Mouse (Mus musculus) G1E (cell line): ENCODE results near the gene Ndufb8. TPM values are rescaled to one million over a fixed set of nuclear protein-coding genes. Genes with fewer than 3 reads are reported as not detected.

Source experiments
- ATAC-seq: 2 replicates; pipeline ENCODE4 v1.8.0; 2016; ENCODE audit warnings: mild to moderate bottlenecking; ENCODE audit not compliant: insufficient number of reproducible peaks, poor library complexity, low FRiP score, severe bottlenecking; ENCODE audit errors: extremely low read depth
- DNase-seq: peaks from one replicate; pipeline ENCODE4 v3.0.0; 2012; ENCODE audit warnings: low spot score
- H3K27me3 ChIP-seq: 2 replicates; pipeline ENCODE4 v1.6.1; 2012; ENCODE audit warnings: mild to moderate bottlenecking, low read length, inconsistent platforms; ENCODE audit not compliant: insufficient read depth
- H3K36me3 ChIP-seq: replicated peaks from 2 replicates; pipeline ENCODE3; 2012; ENCODE audit warnings: mild to moderate bottlenecking, inconsistent platforms
- H3K4me1 ChIP-seq: 2 replicates; pipeline ENCODE4 v1.6.1; 2012; ENCODE audit warnings: low read depth, low read length, inconsistent platforms, mixed read lengths; ENCODE audit not compliant: insufficient read depth
- H3K4me3 ChIP-seq: 2 replicates; pipeline ENCODE4 v1.5.1; 2012; ENCODE audit warnings: low read depth, mild to moderate bottlenecking, inconsistent platforms, low read length, moderate library complexity, mixed read lengths
- H3K9me3 ChIP-seq: replicated peaks from 2 replicates; pipeline ENCODE4 v1.6.1; 2012; ENCODE audit warnings: inconsistent platforms
- CTCF ChIP-seq: IDR thresholded peaks from 2 replicates; pipeline ENCODE4 v1.5.1; 2012; ENCODE audit warnings: low read depth, low read length, inconsistent platforms, mixed read lengths
- GATA1 ChIP-seq: IDR thresholded peaks from 2 replicates; pipeline ENCODE4 v1.6.1; 2012; ENCODE audit warnings: borderline replicate concordance, low read length, inconsistent platforms, mixed read lengths
- GATA2 ChIP-seq: IDR thresholded peaks from 2 replicates; pipeline ENCODE4 v1.6.1; 2012; ENCODE audit warnings: low read depth, low read length, inconsistent platforms, borderline replicate concordance
- POLR2AphosphoS5 ChIP-seq: IDR thresholded peaks from 2 replicates; pipeline ENCODE4 v1.6.1; 2012; ENCODE audit warnings: low read depth, low read length, inconsistent platforms; ENCODE audit not compliant: insufficient replicate concordance
- TAL1 ChIP-seq: conservative IDR thresholded peaks from 2 replicates; pipeline ENCODE4 v1.6.1; 2012; ENCODE audit warnings: low read depth, low read length, inconsistent platforms, mixed read lengths
- polyA plus RNA-seq: library from polyadenylated mRNA; stranded (reverse); fragments of >175 nt; gene quantifications from 2 replicates; pipeline ENCODE4 v1.2.3, GENCODE M21; 2012
- total RNA-seq, 2 experiments: library from RNA; stranded (forward) in 1 of 2; stranded (reverse) in 1 of 2; fragments of 200-1000 nt in 1 of 2; fragments of >200 nt in 1 of 2; fragmentation: Nextera tagmentation in 1 of 2; gene quantifications; 2 replicates each; pipeline ENCODE4 v1.2.3; 2014 to 2017

Ndufb8 gene
- total and polyA plus RNA-seq, 3 experiments: 136 to 362 (median 238) TPM

DNA sequence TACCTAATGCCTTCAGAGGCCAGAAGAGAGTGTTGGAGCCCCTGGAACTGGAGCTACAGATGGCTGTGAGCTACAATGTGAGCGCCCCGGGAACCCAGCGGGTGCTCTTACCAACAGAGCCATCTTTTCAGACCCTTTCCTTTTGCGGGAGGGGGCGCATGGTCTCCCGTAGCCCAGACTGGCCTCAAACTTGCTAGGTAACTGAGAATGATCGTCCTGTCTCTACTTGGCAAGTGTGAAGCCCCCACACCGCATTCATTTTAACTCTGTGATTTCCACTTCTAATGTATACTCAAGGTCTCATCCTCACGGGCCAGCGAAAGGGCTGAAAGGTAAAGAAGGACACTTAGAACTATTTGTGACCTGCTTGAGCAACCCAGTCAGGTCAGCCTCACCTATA, 10.9 kb downstream of the Ndufb8 start:
- Histone ChIP-seq H3K4me1 (0 out of 2 replicates have a peak, but pooled peaks cover 3% of the 10 kb centered on the region), H3K9me3 (peaks cover 7% of the 10 kb centered on the region), H3K36me3 (peaks cover 34% of the 10 kb centered on the region), H3K4me3 (no peak overlapping the region), H3K27me3 (peaks cover 6% of the 10 kb centered on the region; the same call in 1 of the 2 replicates)
- TF ChIP-seq TAL1: no peak
- no peak for TF ChIP-seq GATA2
- TF ChIP-seq CTCF: no peak
- no peak for TF ChIP-seq POLR2AphosphoS5
- no peak for TF ChIP-seq GATA1
- ATAC-seq (no peak), DNase-seq (no peak)

DNA sequence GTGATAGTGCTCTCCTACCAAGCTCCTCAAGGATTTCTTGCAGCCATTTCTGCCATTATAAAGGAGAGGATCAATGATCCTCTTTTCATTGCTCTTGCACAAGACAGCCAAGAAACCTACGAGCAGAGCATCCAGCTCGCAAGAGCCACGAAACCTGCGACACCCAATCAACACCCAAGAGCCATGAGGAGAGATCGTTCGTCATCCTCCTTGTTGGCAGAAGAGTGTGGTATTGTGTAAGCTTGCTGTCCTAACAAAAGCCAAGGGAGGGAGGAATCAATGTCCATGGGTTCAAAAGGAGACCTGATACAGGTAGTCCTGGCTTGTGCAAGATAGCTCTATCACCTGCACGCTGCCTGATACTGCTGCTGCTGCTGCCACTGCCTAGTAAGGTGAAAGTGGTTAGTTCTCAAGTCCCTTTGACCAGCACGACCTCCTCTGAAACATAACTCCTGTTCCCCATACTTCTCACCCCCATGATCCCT, 12.5 kb downstream of the Ndufb8 start:
- Histone ChIP-seq H3K4me1 (0 out of 2 replicates have a peak, but pooled peaks cover 3% of the 10 kb centered on the region), H3K36me3 (peaks cover 18% of the 10 kb centered on the region), H3K4me3 (no peak overlapping the region), H3K9me3 (peaks cover 7% of the 10 kb centered on the region), H3K27me3 (peaks cover 6% of the 10 kb centered on the region; the same call in 1 of the 2 replicates)
- DNase-seq (no peak), ATAC-seq (no peak)
- TF ChIP-seq GATA1: no peak
- no peak for TF ChIP-seq GATA2
- TF ChIP-seq CTCF: no peak
- no peak for TF ChIP-seq TAL1
- no peak for TF ChIP-seq POLR2AphosphoS5

DNA sequence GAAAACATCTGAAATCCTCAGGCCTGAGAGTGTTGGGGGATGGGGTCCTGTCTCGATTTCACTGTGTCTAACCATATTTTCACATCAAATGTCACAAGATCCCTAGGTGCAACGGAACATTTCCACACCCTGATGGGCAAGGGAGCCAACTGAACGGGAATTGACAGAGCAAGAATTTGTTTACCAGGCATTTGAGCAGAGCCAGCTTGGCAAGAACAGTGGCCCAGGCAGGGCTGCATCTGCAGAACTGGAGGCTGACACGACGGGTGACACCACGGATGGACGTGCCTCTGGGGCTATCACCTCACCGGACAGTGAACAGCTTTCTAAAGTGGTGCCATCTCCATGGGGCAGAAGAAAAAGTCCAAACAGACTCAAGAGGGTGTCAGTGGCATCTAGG, 17.8 kb downstream of the Ndufb8 start:
- H3K9me3 ChIP-seq: peaks cover 7% of the 10 kb centered on the region
- no peaks in the 10 kb centered on the region for H3K36me3 ChIP-seq
- H3K4me3 ChIP-seq: no peak overlapping the region
- no peaks in the 10 kb centered on the region for H3K4me1 ChIP-seq
- TF ChIP-seq POLR2AphosphoS5: no peak
- TF ChIP-seq GATA1: no peak
- TF ChIP-seq GATA2: no peak
- TF ChIP-seq TAL1: no peak
- TF ChIP-seq CTCF: no peak
- peaks cover 26% of the 10 kb centered on the region for H3K27me3 ChIP-seq
- ATAC-seq (no peak), DNase-seq (no peak)

DNA sequence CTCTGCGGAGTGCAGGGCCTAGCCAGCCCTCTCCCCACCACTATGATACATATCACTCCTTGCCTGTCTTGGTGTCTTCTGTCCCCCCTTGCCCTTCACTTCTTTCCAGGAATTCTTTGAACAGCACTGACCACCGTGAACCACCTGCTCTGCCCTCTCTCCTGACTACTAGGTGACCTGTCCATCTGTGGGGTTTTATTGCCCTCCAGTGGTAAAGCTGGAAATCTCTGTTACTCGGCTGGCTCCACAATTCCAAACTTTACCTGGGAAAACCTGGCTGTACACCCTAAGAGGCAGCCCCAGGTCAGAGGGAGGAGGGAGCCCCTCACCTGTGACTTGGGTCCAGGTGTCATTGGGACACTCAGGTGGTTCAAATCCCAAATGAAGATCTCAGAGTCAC, 19.9 kb downstream of the Ndufb8 start:
- no peak for ATAC-seq
- Histone ChIP-seq H3K36me3 (no peaks in the 10 kb centered on the region), H3K4me1 (no peaks in the 10 kb centered on the region), H3K9me3 (peaks cover 4% of the 10 kb centered on the region; the same call in 1 of the 2 replicates), H3K27me3 (peaks cover 30% of the 10 kb centered on the region), H3K4me3 (no peak overlapping the region)
- TF ChIP-seq CTCF (no peak), GATA1 (no peak), GATA2 (no peak), TAL1 (no peak), POLR2AphosphoS5 (no peak)
- DNase-seq: no peak

DNA sequence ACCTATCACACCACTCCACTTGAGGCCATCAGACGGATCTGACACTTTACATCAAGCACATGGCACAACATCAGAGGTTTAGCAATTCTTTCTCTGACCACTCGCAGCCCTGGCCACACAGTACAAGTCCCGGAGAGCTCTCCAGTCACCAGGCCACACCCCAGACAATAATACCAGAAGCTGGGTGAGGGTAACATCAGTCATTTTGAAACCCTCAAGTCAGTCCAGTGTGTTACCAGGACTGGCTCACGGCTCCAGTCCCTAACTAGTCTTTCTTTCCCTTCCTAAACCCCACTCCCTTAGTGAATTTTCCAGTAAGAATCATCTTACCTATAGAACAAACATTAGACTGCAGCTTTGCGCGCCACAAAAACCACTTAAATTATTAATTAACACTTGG, 25.2 kb downstream of the Ndufb8 start:
- H3K4me1 ChIP-seq: no peaks in the 10 kb centered on the region
- no peaks in the 10 kb centered on the region for H3K36me3 ChIP-seq
- peaks cover 13% of the 10 kb centered on the region for H3K27me3 ChIP-seq
- DNase-seq (no peak), ATAC-seq (no peak)
- H3K4me3 ChIP-seq: no peak overlapping the region
- TF ChIP-seq TAL1: no peak
- H3K9me3 ChIP-seq: no peaks in the 10 kb centered on the region

DNA sequence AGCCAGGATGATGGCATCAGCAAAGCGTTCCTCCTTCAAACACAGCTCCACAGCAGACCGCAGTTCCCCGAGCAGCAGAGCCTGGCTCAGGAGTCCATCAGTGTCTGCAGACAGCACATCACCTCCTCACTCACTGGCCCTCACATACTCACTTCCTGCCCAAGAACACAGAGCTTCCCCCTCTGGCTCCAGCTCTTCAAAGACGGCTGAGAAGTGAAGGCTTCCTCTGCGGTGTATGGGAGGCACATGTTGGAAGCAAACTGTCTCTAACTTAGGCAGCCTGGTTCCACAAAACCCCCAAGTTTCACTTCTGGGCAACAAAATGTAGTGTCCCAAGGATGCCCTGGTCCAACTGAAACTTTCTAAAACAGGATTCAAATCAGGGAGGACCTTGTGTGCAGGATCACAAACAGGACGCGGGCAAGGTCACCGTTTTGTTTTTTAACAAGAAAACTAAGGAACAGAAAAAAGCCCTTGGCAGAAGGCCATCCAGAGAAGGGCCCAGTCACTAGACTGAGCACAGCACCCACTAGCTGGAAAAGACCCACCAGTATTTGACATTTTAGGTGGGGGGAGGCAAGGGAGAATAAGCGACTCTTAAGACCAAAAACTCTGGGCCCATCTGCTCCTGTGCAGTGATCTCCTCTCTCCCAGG, 29.6 kb downstream of the Ndufb8 start:
- no peaks in the 10 kb centered on the region for H3K36me3 ChIP-seq
- no peaks in the 10 kb centered on the region for H3K4me1 ChIP-seq
- DNase-seq (no peak), ATAC-seq (no peak)
- no peaks in the 10 kb centered on the region for H3K9me3 ChIP-seq
- H3K4me3 ChIP-seq: no peak overlapping the region
- TF ChIP-seq GATA2 (no peak), POLR2AphosphoS5 (no peak), CTCF (no peak), GATA1 (no peak), TAL1 (no peak)
- peaks cover 13% of the 10 kb centered on the region for H3K27me3 ChIP-seq
